Mouse (Mus musculus) hematopoietic stem cell, adult 5-6 weeks (primary cell): ENCODE results near the gene Vars2. TPM values are rescaled to one million over a fixed set of nuclear protein-coding genes. Genes with fewer than 3 reads are reported as not detected.
A peak's percentile ranks its signal among the peaks of the same experiment; 100 is the strongest.

Experiments used
- ATAC-seq, 2 experiments: fragments of 125-278 bp in 1 of 2; replicated peaks in 1 of 2; 2 replicates each; pipeline ENCODE4 v1.8.0; 2016 to 2017; ENCODE audit warnings: inconsistent platforms in 2 of 2, mild to moderate bottlenecking in 2 of 2, moderate number of reproducible peaks in 2 of 2, low read depth in 1 of 2, moderate TSS enrichment in 1 of 2; ENCODE audit not compliant: low FRiP score in 2 of 2, poor library complexity in 2 of 2, severe bottlenecking in 2 of 2, insufficient read depth in 1 of 2, low TSS enrichment in 1 of 2
- total RNA-seq: library from RNA; stranded (forward); fragments of 172-1452, 232-1000 nt; gene quantifications from 2 replicates; pipeline ENCODE4 v1.2.3, GENCODE M21; 2017

Gene Vars2
- total RNA-seq, 1 experiment from 2014 or later: 11.3 TPM

GRCm38 (mm10) chr17:35665957-35666515, 1.4 kb downstream of the Vars2 start:
- peak in 1 of 2 experiments; percentile 37; a peak in 1 of 4 replicates for ATAC-seq

GRCm38 (mm10) chr17:35653086-35653485, 14.3 kb downstream of the Vars2 start:
- no peak for ATAC-seq

GRCm38 (mm10) chr17:35649429-35649828, 18.0 kb downstream of the Vars2 start:
- ATAC-seq: no peak

- no peak for ATAC-seq
Measured at GRCm38 (mm10) chr17:35643609-35644236, 23.7 kb downstream of the Vars2 start, which contains the start of gene Mucl3. Gene Mucl3 (minus strand): TSS chr17:35643695.

- ATAC-seq: no peak
Measured at GRCm38 (mm10) chr17:35639352-35639751, 28.0 kb downstream of the Vars2 start.

- ATAC-seq: no peak; a peak in 1 of 4 replicates
Measured at GRCm38 (mm10) chr17:35638475-35639190, 28.8 kb downstream of the Vars2 start.

- no peak for ATAC-seq
Measured at GRCm38 (mm10) chr17:35636363-35636762, 31.0 kb downstream of the Vars2 start.

GRCm38 (mm10) chr17:35635699-35636111, 31.7 kb downstream of the Vars2 start:
- ATAC-seq: peak; percentile 65 to 74; a peak in 3 of 4 replicates

- no peak for ATAC-seq
Measured at GRCm38 (mm10) chr17:35635202-35635601, 32.2 kb downstream of the Vars2 start.

GRCm38 (mm10) chr17:35633992-35634391, 33.4 kb downstream of the Vars2 start:
- no peak for ATAC-seq

- ATAC-seq: no peak
Measured at GRCm38 (mm10) chr17:35626537-35626936, 40.9 kb downstream of the Vars2 start, which contains the start of gene Gm9573. Gene Gm9573 (minus strand): TSS chr17:35626637.

GRCm38 (mm10) chr17:35617127-35617526, 50.3 kb downstream of the Vars2 start:
- ATAC-seq: 0 out of 4 replicates have a peak, but pooled peaks of 1 of the 2 experiments have one; percentile 22

Other genes starting within 250 kb of the Vars2 start
- 200 and 221 TPM in 2 replicates for gene H2-Q6, start 242.7 kb downstream of the Vars2 start, total RNA-seq
- gene H2-Q7, start 228.4 kb downstream of the Vars2 start, total RNA-seq: 156 and 169 TPM in 2 replicates
- gene H2-Q10, start 197.5 kb downstream of the Vars2 start, total RNA-seq: 0.25 and 2.8 TPM in 2 replicates
- gene Pou5f1, start 161.6 kb downstream of the Vars2 start, total RNA-seq: 0.31 and 0.45 TPM in 2 replicates
- 8.0 and 13.1 TPM in 2 replicates for gene Tcf19, start 150.8 kb downstream of the Vars2 start, total RNA-seq
- gene Cchcr1, start 150.5 kb downstream of the Vars2 start, total RNA-seq: 9.4 and 14.5 TPM in 2 replicates
- gene Psors1c2, start 134.4 kb downstream of the Vars2 start, total RNA-seq: not detected in 2 replicates
- gene Cdsn, start 115.5 kb downstream of the Vars2 start, total RNA-seq: not detected in 2 replicates
- gene 2300002M23Rik, start 100.1 kb downstream of the Vars2 start, total RNA-seq: not detected in 2 replicates
- not detected in 2 replicates for gene Sfta2, start 66.0 kb downstream of the Vars2 start, total RNA-seq
- gene Gm9573, start 41.0 kb downstream of the Vars2 start, total RNA-seq: not detected in 2 replicates
- not detected in 2 replicates for gene Mucl3, start 23.9 kb downstream of the Vars2 start, total RNA-seq
- 14.1 and 17.3 TPM in 2 replicates for gene Gtf2h4, start 6.1 kb upstream of the Vars2 start, total RNA-seq
- 0.75 TPM in 1 of 2 replicates, not detected in the other for gene Ddr1, start 37.0 kb upstream of the Vars2 start, total RNA-seq
- 128 and 182 TPM in 2 replicates for gene Ier3, start 154.1 kb upstream of the Vars2 start, total RNA-seq
- gene Flot1, start 155.6 kb upstream of the Vars2 start, total RNA-seq: 134 and 140 TPM in 2 replicates
- gene Tubb5, start 170.7 kb upstream of the Vars2 start, total RNA-seq: 873 and 988 TPM in 2 replicates
- 26.0 and 40.0 TPM in 2 replicates for gene Mdc1, start 173.9 kb upstream of the Vars2 start, total RNA-seq
- 53.1 and 73.0 TPM in 2 replicates for gene Nrm, start 193.7 kb upstream of the Vars2 start, total RNA-seq
- 35.9 and 44.0 TPM in 2 replicates for gene Ppp1r18, start 198.0 kb upstream of the Vars2 start, total RNA-seq
- gene Dhx16, start 212.2 kb upstream of the Vars2 start, total RNA-seq: 39.1 and 57.0 TPM in 2 replicates
- gene 2310061I04Rik, start 229.8 kb upstream of the Vars2 start, total RNA-seq: 4.9 and 17.4 TPM in 2 replicates
- 13.0 and 18.1 TPM in 2 replicates for gene Atat1, start 242.5 kb upstream of the Vars2 start, total RNA-seq
- 47.0 and 51.8 TPM in 2 replicates for gene Mrps18b, start 248.8 kb upstream of the Vars2 start, total RNA-seq
- 175 and 218 TPM in 2 replicates for gene Ppp1r10, start 248.8 kb upstream of the Vars2 start, total RNA-seq